Mouse (Mus musculus) stomach, postnatal 0 days (tissue): ENCODE data around the gene Pelp1.

ENCODE experiments used
- CTCF ChIP-seq: IDR thresholded peaks from 2 replicates; pipeline ENCODE4 v1.5.1; 2016; ENCODE audit warnings: antibody characterized with exemption, low read depth, mild to moderate bottlenecking, moderate library complexity
- EP300 ChIP-seq: optimal IDR thresholded peaks from 2 replicates; pipeline ENCODE3; 2016; ENCODE audit warnings: antibody characterized with exemption

DNA sequence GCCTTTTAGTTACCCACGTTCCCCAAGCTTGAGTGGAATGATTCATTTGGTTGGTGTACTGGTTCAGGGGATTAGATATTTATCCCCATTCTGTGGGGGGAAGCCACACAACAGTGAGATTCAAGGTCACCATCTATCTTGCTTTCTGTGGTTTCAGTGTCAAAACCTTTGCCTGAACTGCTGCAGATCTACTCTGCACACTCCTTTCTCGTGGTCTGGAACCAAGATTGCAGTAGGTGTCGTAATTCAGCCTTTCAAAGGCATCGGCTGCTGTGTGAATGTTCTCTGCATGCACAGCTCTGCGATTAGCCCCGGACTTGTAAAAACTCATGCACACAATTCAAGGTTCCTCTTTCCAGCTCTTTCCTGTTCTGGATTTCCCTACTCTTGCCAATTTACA is 33.8 kb downstream of the Pelp1 start:
- TF ChIP-seq EP300: no peak
- no peak for TF ChIP-seq CTCF
